Mouse (Mus musculus): ENCODE results near the gene Sufu. TPM values are rescaled to one million over a fixed set of nuclear protein-coding genes. Genes with fewer than 3 reads are reported as not detected.

Sufu gene
- polyA plus RNA-seq, 1 experiment from 2014 or later = 23.0 TPM

- Histone ChIP-seq H3K9ac (no peak overlapping the region), H3K27ac (no peak overlapping the region), H3K4me1 (replicated peaks; ENCODE audit: control insufficient read depth, insufficient read depth, low read length) (peaks cover 48% of the 10 kb centered on the region), H3K36me3 (replicated peaks; ENCODE audit: control insufficient read depth, insufficient read depth) (peaks cover 44% of the 10 kb centered on the region; the same call in 1 of the 2 replicates), H3K9me3 (ENCODE audit: control insufficient read depth, low read length) (no peaks in the 10 kb centered on the region), H3K4me3 (replicated peaks; ENCODE audit: low read length) (no peak overlapping the region), H3K27me3 (ENCODE audit: control insufficient read depth, insufficient read depth, low read length) (no peaks in the 10 kb centered on the region), H3K4me2 (replicated peaks) (no peak overlapping the region)
- ATAC-seq (ENCODE audit: low FRiP score) (no peak), DNase-seq (ENCODE audit: low spot score) (no peak)
- WGBS = 74% methylated on average over 21 of the region's 21 CpGs
Measured at GRCm38 (mm10) chr19:46479306-46480075, 82.8 kb downstream of the Sufu start.

GRCm38 (mm10) chr19:46480624-46481345, 84.1 kb downstream of the Sufu start:
- peak overlapping the region; percentile 48 for H3K27ac ChIP-seq
- no peaks in the 10 kb centered on the region for H3K9me3 ChIP-seq (ENCODE audit: control insufficient read depth, low read length)
- H3K4me3 ChIP-seq (replicated peaks; ENCODE audit: low read length) = no peak overlapping the region
- peaks cover 47% of the 10 kb centered on the region for H3K36me3 ChIP-seq (replicated peaks; ENCODE audit: control insufficient read depth, insufficient read depth)
- no peak overlapping the region for H3K9ac ChIP-seq
- WGBS = 72% methylated on average over 10 of the region's 10 CpGs
- DNase-seq (ENCODE audit: low spot score) (no peak), ATAC-seq (ENCODE audit: low FRiP score) (no peak)
- no peaks in the 10 kb centered on the region for H3K27me3 ChIP-seq (ENCODE audit: control insufficient read depth, insufficient read depth, low read length)
- no peak overlapping the region for H3K4me2 ChIP-seq (replicated peaks)
- peaks cover 48% of the 10 kb centered on the region for H3K4me1 ChIP-seq (replicated peaks; ENCODE audit: control insufficient read depth, insufficient read depth, low read length)

GRCm38 (mm10) chr19:46481352-46481751, 84.7 kb downstream of the Sufu start:
- Histone ChIP-seq H3K36me3 (replicated peaks; ENCODE audit: control insufficient read depth, insufficient read depth) (peaks cover 51% of the 10 kb centered on the region), H3K4me1 (replicated peaks; ENCODE audit: control insufficient read depth, insufficient read depth, low read length) (peaks cover 48% of the 10 kb centered on the region), H3K4me3 (replicated peaks; ENCODE audit: low read length) (no peak overlapping the region), H3K9ac (no peak overlapping the region), H3K27ac (peak overlapping the region; percentile 48), H3K4me2 (replicated peaks) (no peak overlapping the region), H3K27me3 (ENCODE audit: control insufficient read depth, insufficient read depth, low read length) (no peaks in the 10 kb centered on the region), H3K9me3 (ENCODE audit: control insufficient read depth, low read length) (no peaks in the 10 kb centered on the region)
- DNase-seq (ENCODE audit: low spot score) (no peak), ATAC-seq (ENCODE audit: low FRiP score) (no peak)
- 17% methylated on average over 3 of the region's 3 CpGs for WGBS

GRCm38 (mm10) chr19:46481756-46482155, 85.1 kb downstream of the Sufu start:
- Histone ChIP-seq H3K4me1 (replicated peaks; ENCODE audit: control insufficient read depth, insufficient read depth, low read length) (peaks cover 44% of the 10 kb centered on the region), H3K36me3 (replicated peaks; ENCODE audit: control insufficient read depth, insufficient read depth) (peaks cover 55% of the 10 kb centered on the region), H3K27me3 (ENCODE audit: control insufficient read depth, insufficient read depth, low read length) (no peaks in the 10 kb centered on the region), H3K4me2 (replicated peaks) (no peak overlapping the region), H3K9ac (no peak overlapping the region), H3K9me3 (ENCODE audit: control insufficient read depth, low read length) (no peaks in the 10 kb centered on the region), H3K4me3 (replicated peaks; ENCODE audit: low read length) (no peak overlapping the region), H3K27ac (peak overlapping the region; percentile 48; the same call in 1 of the 2 replicates)
- 38% methylated on average over 4 of the region's 4 CpGs for WGBS
- DNase-seq (ENCODE audit: low spot score) (no peak), ATAC-seq (ENCODE audit: low FRiP score) (no peak)

- Histone ChIP-seq H3K9ac (0 out of 2 replicates have a peak overlapping the region, but pooled peaks have one; percentile 16), H3K9me3 (ENCODE audit: control insufficient read depth, low read length) (no peaks in the 10 kb centered on the region), H3K4me2 (replicated peaks) (no peak overlapping the region), H3K4me3 (replicated peaks; ENCODE audit: low read length) (no peak overlapping the region), H3K27me3 (ENCODE audit: control insufficient read depth, insufficient read depth, low read length) (no peaks in the 10 kb centered on the region), H3K27ac (no peak overlapping the region), H3K36me3 (replicated peaks; ENCODE audit: control insufficient read depth, insufficient read depth) (peaks cover 56% of the 10 kb centered on the region), H3K4me1 (replicated peaks; ENCODE audit: control insufficient read depth, insufficient read depth, low read length) (peaks cover 40% of the 10 kb centered on the region)
- DNase-seq (ENCODE audit: low spot score) = no peak
- ATAC-seq (ENCODE audit: low FRiP score) = no peak
- 40% methylated on average over 17 of the region's 17 CpGs for WGBS
Measured at GRCm38 (mm10) chr19:46482896-46483516, 86.3 kb downstream of the Sufu start.

GRCm38 (mm10) chr19:46483701-46484328, 87.1 kb downstream of the Sufu start:
- no peak for ATAC-seq (ENCODE audit: low FRiP score)
- H3K36me3 ChIP-seq (replicated peaks; ENCODE audit: control insufficient read depth, insufficient read depth) = peaks cover 48% of the 10 kb centered on the region
- WGBS = 70% methylated on average over 15 of the region's 15 CpGs

GRCm38 (mm10) chr19:46484518-46484917, 87.8 kb downstream of the Sufu start:
- H3K4me2 ChIP-seq (replicated peaks) = no peak overlapping the region
- no peaks in the 10 kb centered on the region for H3K9me3 ChIP-seq (ENCODE audit: control insufficient read depth, low read length)
- H3K4me1 ChIP-seq (replicated peaks; ENCODE audit: control insufficient read depth, insufficient read depth, low read length) = peaks cover 34% of the 10 kb centered on the region
- no peak overlapping the region; the same call in 1 of the 2 replicates for H3K9ac ChIP-seq
- ATAC-seq (ENCODE audit: low FRiP score) (0 out of 2 replicates have a peak, but pooled peaks have one; percentile 42), DNase-seq (ENCODE audit: low spot score) (no peak)
- H3K27me3 ChIP-seq (ENCODE audit: control insufficient read depth, insufficient read depth, low read length) = no peaks in the 10 kb centered on the region
- peak overlapping the region; percentile 55; the same call in 1 of the 2 replicates for H3K27ac ChIP-seq
- no peak overlapping the region for H3K4me3 ChIP-seq (replicated peaks; ENCODE audit: low read length)
- peaks cover 44% of the 10 kb centered on the region for H3K36me3 ChIP-seq (replicated peaks; ENCODE audit: control insufficient read depth, insufficient read depth)
- 73% methylated on average over 5 of the region's 5 CpGs for WGBS

More at GRCm38 (mm10) chr19:46483701-46484328, 87.1 kb downstream of the Sufu start:
- Histone ChIP-seq H3K4me1 (replicated peaks; ENCODE audit: control insufficient read depth, insufficient read depth, low read length) (peaks cover 40% of the 10 kb centered on the region), H3K9me3 (ENCODE audit: control insufficient read depth, low read length) (no peaks in the 10 kb centered on the region), H3K27me3 (ENCODE audit: control insufficient read depth, insufficient read depth, low read length) (no peaks in the 10 kb centered on the region), H3K27ac (peak overlapping the region; percentile 55), H3K9ac (no peak overlapping the region), H3K4me3 (replicated peaks; ENCODE audit: low read length) (no peak overlapping the region), H3K4me2 (replicated peaks) (no peak overlapping the region)
- DNase-seq (ENCODE audit: low spot score) = no peak

- H3K36me3 ChIP-seq (replicated peaks; ENCODE audit: control insufficient read depth, insufficient read depth) = peaks cover 32% of the 10 kb centered on the region
- 0 out of 2 replicates have a peak, but pooled peaks have one; percentile 17 for ATAC-seq (ENCODE audit: low FRiP score)
- peaks cover 29% of the 10 kb centered on the region for H3K4me1 ChIP-seq (replicated peaks; ENCODE audit: control insufficient read depth, insufficient read depth, low read length)
- 71% methylated on average over 9 of the region's 9 CpGs for WGBS
- no peak overlapping the region for H3K27ac ChIP-seq
- no peak overlapping the region for H3K9ac ChIP-seq
- H3K27me3 ChIP-seq (ENCODE audit: control insufficient read depth, insufficient read depth, low read length) = no peaks in the 10 kb centered on the region
- DNase-seq (ENCODE audit: low spot score) = no peak
- H3K4me3 ChIP-seq (replicated peaks; ENCODE audit: low read length) = no peak overlapping the region
- no peaks in the 10 kb centered on the region for H3K9me3 ChIP-seq (ENCODE audit: control insufficient read depth, low read length)
- H3K4me2 ChIP-seq (replicated peaks) = no peak overlapping the region
Measured at GRCm38 (mm10) chr19:46485847-46486246, 89.2 kb downstream of the Sufu start.
